Mouse (Mus musculus) frontal cortex, adult 2 months (tissue): ENCODE measurements around the gene Itpk1. TPM values are rescaled to one million over a fixed set of nuclear protein-coding genes. Genes with fewer than 3 reads are reported as not detected.
A peak's percentile ranks its signal among the peaks of the same experiment; 100 is the strongest.

ENCODE experiments used
- DNase-seq, 2 experiments: peaks; one replicate each; pipeline ENCODE4 v3.0.0; 2022; ENCODE audit warnings: low spot score in 1 of 2; ENCODE audit errors: extremely low spot score in 1 of 2
- polyA plus RNA-seq: library from polyadenylated mRNA; depleted of rRNA; stranded (reverse); fragments of >200 nt; gene quantifications from 2 replicates; pipeline ENCODE4 v1.2.3, GENCODE M21; 2012

Gene Itpk1
- polyA plus RNA-seq, 1 experiment: 46.4 TPM

DNA sequence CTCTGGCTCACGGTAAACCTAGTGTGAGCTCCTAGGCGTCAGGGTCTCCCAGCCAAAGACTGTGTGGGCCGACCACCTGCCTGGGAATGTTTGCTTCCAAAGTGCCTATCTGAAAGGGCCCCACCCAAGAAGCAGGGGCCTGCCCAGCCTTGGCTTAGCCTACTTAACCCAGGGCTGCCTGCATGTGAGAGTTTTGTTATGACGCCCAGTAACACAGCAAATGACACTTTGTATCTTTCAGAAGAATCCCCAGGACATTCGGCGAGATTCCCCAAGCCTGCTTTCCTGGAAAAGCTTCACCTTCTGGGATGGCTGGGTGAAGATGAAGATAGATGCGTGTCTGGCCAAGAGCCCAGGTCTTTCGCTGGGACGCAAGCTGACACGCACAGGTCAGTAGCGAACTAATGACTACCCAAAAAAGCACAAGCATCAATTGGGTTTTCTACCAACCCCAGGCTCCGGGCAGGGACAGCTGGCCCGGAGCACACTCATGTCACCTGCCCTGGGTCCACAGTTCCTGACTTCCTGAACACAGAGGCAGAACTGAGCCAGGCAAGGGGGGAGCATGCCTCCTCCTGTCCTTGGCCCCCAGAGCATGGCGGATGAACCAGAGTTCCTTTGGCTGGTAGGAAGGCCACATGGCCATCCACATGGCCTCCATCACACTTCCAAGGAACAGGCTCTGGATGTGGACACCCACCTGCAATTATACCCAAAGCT, 7.9 kb downstream of the Itpk1 start:
- no peak for DNase-seq

DNA sequence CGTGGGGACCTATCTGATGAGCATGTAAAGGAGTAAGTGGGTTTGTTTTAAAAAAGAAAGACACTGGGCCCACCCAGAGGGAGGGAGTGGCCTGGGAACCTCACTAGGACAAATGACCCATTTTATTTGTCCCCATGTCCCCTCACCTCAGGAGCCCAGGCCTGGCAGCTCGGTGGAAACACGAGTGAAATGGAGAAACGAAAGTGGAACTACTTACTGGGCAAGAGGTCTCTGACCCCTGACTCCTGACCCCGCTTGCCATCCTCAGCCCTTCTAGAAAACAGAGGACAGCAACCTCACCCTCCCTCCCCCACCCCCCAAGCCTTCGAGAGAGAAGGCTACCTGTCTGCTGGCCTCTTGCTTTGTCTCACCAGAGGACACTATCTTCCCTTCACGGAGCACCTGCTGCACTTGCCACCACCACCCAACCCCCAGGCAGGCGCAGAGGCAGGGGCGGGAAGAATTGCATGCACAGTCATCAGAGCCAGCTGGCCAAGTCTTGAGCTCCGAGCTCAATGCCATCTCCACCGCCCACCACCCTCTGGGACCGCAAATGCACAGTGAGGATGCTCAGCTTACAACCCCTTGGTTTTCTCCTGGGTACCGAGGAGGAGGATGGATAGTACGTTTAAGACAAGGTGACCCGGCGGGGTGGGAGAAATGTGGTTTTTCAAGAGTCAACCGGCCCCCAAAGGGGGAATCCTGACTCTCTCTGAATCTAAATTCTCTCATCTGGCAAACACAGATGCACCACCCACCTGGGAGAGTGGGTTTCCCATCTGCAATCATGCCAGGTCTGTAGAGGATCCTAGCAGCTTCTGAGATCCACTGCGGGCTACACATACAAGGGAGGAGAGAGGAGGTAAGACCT, 9.1 kb downstream of the Itpk1 start:
- DNase-seq: peak; percentile 77 to 89

DNA sequence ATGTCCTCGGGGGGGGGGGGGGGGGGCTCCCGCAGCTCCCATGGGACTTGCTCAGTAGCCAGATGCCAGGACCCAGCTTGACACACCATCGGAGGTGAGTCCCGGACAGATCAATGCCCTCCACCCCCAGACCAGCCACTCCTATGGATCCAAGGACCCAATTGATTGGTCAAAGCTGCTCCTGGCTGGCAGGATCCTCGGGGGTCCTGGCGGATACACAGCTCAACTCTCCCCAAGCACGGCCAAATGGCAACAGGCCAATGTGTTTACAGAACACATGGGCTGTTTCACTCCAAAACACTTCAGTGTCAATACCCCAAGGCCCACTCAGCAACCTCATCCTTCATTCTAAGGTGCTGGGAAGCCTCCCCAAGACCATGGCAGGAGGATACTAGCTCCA, 13.0 kb downstream of the Itpk1 start:
- DNase-seq: no peak

DNA sequence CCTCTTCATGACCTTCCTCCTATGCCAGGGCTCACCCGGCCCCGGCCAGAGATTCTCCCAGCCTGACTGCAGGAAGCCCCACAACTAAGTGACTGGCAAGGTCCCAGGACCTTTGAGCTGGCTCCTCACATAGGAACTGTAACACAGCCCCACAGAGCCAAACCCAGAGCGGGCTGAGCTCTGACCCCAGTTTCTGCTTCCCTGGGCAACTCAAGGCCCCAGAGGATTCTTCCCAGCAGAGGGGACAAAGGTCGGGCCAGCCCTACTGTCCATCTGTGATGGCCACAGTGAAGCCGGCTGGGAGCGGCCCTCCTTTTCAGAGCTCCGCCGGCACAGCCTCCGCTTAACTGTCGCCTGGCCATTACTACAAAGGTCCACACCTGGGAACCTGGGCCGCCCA, 13.6 kb downstream of the Itpk1 start:
- no peak for DNase-seq

DNA sequence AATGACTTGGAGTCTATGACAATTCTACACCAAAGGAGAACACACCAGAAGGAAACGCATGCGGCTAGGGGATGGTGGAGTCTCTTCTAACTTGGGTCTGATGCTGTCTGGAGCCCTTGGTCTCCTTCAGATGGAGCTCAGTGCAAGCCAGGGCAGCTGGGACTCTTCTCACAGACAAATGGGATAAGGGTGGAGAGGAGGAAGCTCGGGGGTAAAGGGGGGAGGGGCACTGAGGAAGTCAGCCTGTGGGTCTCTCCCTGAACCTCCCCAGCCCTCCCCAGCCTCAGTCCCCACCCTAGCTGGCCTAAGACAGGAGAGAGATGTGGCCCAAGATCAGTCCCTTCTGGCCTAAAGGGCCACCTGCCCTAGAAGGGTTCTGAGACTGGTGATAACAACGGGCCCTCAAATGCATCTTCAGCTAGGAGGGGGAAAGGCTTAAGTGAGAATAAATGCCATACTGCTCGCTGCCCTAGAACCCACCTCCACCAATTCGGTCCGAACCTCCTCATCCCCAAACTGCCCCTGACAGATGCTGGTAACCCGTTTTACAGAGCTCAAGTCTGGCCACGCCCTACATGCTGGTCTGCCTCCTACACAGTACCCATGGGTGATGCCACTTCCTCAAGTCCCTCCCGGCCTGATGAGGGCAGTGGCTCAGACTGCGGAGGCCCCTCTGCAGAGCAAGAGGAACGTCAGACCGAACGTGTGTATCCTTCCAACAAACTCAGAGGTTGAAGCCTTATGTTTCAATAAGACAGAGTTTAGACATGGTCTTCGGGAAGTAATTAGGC, 14.8 kb downstream of the Itpk1 start:
- no peak for DNase-seq

DNA sequence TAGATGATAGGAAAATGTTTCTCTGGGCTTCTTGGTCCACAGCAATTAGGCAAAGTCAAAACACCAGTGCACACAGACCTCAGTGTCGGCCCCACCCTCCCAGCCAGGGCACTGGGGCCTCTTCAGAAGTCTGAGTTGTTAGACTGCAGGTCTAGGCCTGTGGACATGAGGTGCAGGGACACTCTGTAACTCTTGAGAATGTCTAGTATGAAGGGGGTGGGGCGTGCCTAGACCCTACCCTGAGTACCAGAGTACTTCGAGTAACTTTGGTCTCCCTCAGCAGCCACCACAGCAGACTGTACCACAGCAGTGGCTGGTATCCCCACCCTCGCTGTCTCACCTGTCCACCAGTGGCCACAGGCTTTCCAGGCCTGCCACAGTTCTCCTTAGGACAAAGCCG, 18.4 kb downstream of the Itpk1 start:
- DNase-seq: no peak

DNA sequence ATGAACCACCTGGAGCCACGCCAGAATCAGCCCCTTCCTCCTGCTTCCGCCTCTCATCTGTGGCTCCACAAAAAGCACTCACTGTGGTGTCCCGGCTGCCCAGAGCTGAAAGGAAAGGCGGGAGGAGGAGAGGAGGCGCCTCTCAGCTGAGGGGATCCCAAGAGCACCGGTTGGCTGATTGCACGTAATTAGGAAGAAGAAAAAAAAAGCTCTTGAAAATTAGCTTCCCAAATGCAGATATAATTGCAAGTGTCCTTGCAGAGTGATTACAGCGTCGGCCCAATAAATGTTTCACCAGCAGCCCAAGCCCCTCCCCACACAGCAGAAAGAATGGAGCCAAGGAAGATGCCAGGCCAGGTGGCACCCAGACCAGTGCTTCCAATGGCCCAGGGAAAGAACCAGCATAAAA, 19.2 kb downstream of the Itpk1 start:
- no peak for DNase-seq

DNA sequence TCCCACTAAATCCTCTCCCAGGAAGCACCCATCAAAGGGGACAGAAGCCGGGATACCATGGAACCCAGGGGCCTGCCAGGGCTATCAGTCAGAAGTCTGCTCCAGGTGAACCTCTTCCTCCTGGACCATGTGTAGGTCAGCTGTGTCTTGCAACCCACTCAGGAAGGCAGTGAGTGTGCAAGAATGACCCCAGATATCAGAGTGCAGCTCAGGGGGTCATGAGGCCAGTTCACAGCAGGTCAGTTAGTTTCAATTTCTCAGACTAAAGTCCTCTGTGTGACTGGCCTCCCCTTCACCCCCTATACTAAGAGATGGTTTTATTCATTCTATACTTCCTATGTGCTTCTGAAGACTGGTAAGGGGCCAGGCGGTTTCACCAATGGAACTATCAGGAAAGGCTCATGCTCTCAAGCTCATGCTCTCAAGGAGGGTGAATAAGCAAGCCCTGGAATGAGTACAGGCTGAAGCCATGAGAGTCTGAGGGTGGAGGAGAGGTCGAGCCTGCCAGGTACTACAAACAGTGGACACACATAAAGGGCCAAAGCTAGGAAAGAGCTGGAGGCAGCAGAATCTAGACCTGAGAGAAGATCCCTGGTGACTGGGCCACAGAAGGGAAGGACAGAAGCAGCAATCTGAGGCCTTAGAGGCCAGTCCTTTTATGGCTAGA, 19.9 kb downstream of the Itpk1 start:
- DNase-seq: no peak

DNA sequence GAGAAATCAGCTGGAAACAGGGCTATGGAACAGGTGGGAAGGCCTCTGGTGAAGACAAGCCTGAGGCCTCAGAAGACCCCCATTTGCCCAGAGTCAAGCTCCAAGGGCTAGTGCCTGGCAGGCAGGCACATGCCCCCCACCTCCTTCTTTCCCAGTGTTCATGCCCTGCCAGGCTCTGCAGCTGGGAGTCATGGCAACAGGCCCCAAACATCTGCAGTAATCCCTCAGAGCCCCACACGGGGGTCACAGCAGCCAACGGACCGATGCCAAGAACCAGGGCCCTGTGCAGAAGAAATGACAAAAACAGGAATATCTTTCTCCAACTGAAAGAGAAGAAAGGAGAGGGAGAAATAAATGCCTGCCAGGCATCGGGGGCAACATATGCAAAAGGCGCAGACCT, 20.8 kb downstream of the Itpk1 start:
- no peak for DNase-seq

DNA sequence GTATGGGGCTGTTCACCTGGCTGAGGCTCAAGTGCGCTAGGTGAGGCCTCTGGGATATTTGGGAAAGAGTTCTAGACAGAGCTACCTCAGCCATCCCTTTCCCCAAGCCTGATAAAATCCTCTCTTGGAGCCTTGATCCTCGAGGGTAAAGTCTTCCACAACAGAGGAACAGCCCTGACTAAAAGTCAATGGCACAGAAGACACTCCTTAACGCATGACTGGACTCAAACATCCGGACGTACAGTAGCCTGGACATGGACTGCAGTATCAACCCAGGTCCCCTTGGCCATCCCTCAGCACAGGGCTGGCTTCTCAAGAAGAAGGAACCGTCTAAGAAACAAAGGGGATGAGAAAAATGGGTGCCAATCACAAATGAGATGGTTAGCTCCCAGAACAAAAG, 21.3 kb downstream of the Itpk1 start:
- no peak for DNase-seq

DNA sequence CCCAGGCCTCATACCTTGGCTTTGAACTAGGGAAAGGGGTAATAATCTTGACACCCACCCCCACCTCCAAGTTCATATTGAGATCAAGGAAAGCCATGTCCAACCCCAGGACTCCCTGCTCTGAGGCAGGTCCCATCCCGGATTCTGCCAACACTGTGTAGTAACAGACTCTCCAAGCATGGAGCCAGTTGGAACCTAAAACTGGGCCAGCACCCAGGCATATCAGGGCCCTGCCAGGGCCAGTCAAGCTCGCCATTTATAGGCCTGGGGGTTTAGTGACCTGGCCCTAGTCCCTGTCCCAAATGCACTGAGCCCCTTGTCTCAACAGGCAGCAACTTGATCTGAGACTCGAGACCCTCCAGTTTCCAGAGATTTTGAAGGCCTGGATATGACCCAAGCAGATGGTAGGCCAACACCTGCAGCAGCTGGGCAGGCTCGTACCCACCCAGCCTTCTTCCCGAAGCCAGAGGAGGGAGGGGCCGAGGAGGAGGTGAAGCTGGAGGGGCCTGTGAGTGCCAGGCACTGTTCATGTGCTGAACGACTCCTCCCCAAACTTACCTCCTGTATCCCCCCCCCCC, 21.9 kb downstream of the Itpk1 start:
- DNase-seq: no peak

DNA sequence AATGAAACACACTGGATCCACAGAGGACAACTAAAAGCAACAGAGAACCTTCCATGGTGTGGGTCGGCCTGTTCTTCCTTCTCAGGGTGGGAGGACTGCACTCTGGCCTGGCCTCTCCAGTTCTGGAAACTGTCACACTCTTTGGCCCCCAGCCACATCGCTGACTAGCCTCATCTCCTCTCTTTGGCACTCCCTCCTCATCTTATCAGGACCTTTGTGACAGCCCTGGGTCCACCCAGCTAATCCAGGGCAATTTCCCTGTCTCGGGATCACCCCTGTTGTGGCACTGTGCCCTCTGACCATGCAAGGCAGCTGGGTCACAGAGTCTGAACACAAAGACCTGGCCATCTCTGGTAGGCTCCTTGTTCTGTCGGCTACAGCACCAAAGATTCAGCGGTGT, 22.6 kb downstream of the Itpk1 start:
- DNase-seq: no peak

DNA sequence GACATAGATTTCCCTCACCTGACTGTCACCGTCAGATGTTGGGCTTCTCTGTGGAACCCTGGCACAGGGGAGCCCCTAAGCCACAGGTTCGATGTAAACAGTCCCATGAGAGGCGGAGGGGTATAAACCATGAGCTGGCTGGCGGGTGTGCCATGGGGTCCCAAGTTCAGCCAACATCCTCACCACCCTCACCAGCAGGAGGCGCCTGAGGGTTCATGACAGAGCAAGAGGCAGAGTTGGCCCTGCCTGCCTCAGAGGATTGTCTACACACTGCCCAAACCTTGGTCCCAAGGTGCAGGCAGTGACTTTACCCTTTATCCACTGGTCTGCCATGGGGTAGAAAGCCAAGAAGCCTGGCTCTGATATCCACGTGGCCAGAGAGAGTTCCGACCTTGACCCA, 23.1 kb downstream of the Itpk1 start:
- DNase-seq: no peak

DNA sequence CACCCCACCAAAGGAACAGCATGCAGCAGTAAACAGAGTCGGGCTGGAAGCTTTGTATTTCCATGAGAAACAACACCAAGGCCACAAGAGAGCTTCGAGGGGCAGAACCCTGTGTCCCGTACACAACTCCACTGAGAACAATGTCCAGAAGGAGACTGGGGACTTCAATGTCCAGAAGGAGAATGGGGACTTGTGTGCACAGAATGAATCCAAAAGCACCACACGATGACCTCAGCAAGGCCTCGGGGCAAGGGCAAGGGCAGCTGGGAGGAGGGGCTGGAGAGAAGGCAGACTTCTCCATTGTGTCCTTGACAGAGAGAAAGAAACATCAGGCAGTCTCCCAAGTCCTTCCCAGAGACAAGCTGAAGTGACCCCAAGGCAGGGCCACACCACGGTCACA, 25.9 kb downstream of the Itpk1 start:
- DNase-seq: no peak

DNA sequence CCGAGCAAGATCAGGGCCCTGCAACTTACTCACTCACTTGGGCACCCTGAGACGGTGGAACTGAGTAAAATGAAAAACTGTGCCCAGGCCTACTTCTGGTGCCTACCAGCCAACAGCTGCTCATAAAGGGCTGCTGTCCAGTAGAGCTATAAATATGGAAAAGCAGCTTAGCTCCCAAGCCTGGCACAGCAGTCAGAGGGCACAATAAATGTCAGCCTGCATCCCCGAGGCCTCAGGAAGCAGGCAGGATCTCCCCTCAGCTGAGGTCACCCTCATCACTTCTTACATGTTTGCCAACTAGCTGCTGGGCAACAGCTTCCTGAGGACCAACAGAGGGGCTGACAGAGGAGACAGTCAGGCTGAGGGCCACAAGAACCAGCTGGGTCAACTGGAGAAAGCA, 27.6 kb downstream of the Itpk1 start:
- DNase-seq: no peak

DNA sequence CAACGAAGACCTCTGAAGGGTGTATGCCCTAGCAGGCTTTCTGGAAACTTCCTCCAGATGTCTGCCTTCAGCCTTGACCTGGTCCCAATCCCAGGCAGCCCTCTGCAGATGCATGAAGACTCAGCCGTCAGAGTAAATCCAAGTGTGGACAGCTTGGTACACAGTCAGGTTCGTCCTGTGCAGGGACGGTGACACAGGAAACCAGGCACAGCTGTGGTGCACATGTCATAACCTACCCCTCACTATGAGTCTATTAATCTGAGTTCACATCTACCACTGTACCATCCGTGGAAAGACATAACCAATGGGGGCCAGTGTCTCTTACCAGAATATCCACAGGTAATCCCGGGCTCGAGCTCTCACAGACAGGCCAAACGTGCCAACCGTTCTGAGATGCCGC, 30.2 kb downstream of the Itpk1 start:
- DNase-seq: no peak

DNA sequence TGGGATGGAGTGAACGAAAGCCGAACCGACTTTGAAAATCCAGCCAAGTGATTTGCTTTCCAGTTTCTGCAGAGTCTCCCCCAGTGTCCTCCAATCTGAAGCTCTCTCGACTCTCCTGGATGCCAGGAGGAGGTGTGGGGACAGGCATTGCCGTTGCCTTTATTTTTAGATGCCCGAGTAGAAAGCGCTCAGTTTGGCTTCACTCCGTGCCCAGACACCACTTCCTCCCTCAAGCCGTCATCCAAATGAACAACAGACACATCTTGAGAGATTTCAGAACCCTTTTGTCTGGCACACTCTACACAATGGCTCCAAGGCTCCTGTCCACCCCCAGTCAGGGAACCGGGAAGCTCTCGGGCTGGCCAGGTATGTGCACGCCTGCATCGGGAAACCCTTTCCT, 30.6 kb downstream of the Itpk1 start:
- DNase-seq: peak in 1 of 2 experiments; percentile 66

DNA sequence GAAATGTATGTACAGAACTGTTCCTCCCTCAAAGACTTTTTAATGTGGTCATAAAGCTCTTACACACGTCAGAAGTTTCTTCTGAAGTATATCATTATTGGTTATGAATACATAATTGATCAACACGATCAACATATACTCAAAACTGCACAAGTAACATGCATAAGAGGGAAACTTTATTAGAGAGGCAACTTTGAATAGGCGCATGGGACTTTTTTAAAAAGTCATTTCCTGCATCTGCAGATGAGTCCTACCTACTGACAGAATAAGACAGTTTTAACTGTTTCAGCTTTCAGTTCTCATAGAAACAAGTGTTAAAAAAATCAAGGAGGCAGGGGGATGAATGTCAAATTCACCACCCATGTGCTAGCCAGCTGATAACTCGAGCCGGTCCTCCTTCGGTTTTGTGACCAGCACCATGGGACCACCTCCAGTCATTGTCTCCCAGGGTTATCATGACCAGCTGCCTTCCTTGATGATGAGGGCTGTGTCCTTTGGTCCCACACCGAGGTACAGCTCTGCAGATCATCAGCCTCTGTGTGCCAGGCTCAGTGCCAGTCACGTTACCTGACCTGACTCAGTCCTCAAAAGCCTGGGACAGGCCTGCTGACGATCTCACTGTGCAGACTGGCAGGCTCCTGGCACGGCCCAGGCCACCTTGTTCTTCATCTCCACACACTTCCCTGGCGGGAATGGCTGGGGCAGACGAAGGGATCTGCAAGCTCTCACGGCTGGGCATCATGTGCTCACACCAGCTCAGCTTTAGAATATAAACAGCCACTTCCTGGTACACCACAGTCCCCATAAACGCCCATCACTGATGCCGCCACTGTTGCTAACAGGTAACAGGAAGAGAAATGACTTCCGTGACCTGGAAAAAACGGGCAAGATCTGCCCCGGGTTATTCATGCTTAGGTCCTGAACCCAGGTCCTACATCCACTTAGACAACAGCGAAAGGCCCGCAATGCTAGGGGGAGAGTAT, 31.6 kb downstream of the Itpk1 start:
- DNase-seq: no peak

DNA sequence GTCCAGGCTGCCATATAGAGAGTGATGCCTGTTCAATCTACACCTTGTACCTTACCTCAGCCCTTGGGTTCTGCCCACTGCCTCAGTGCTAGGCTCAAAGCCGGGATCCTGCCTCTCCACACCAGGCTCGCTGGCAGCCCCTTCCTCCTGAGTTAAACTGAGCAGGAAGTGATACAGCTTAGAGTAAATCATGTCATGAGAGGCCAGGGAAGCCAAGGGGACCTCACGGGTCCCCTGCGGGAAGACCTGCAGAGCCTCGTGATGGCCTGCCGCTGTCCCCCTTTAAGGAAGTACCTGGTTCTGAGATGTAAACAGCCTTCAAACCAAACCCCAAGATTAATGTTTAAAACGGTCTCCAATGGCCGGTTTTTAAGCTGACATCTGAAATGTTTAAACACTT, 32.6 kb downstream of the Itpk1 start:
- DNase-seq: no peak
